Mouse (Mus musculus) retina, postnatal 1 day (tissue): ENCODE results near the gene Peli2.

Experiments
- DNase-seq: peaks from one replicate; pipeline ENCODE4 v3.0.0-alpha.2; 2012

The Peli2 gene

DNA sequence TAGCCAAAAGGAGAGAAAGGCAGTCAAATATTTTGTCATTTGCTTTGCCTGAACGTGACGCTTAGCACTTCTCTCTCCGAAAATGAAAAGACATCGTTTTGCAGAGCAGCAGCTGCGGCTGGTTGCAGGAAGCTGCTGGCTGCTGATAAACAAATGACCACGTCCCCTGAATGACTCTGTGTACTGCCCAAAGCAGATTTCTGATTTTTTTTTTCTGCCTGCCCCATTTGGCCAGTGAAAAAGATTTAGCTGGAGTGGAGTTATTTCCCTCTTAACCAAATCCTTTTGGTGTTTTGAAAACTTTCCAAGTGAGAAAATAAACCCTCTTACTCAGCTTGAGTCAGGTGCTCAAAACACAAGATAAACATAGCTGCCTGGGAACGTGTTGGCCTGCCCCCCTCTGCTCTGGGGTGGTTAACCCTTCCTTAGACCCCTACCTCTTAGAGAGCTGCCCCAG lies 175.2 kb downstream of the Peli2 start:
- DNase-seq: no peak

- no peak for DNase-seq
Observed at GRCm38 (mm10) chr14:48296820-48297219, 176.2 kb downstream of the Peli2 start.

- DNase-seq: no peak
Observed at GRCm38 (mm10) chr14:48302471-48303186, 182.0 kb downstream of the Peli2 start.

DNA sequence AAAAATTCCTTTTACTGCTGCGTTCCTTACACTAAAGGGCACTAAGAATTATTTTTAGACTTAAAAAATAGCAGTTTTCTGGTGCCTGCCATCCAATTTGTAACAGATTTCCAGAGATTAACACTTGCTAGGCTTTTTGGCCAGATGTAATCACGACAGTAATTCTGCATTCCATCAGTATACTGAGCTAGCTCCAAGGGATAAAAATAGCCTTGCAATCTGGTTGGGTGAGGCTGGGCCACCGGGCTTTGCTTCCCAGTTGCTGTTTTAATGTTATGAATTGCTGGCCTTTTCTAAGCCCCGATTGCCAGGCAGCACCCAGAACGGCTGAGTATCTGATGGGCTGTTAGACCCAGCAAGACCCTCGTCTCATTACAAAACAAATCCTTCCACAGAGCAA lies 182.6 kb downstream of the Peli2 start:
- no peak for DNase-seq

DNA sequence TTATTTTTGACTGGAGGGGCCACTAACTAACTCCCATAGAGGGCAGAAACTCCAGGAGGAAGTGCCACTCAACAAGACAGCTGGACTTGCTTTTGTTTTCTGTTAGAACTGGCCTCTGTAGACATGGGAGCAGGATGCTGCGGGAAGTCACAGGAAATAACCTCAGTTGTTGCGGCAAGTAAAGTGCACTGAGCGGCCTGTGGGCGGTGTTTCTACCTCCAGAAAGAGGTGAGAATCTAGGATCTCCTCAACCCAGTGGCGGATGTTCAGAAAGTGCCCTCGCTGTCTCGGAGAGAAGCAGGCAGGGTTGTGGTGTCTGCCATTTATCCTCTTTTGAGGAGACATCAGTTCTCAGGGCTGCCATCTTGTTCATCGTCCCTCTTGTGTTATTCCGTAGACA lies 183.2 kb downstream of the Peli2 start:
- DNase-seq: no peak

DNA sequence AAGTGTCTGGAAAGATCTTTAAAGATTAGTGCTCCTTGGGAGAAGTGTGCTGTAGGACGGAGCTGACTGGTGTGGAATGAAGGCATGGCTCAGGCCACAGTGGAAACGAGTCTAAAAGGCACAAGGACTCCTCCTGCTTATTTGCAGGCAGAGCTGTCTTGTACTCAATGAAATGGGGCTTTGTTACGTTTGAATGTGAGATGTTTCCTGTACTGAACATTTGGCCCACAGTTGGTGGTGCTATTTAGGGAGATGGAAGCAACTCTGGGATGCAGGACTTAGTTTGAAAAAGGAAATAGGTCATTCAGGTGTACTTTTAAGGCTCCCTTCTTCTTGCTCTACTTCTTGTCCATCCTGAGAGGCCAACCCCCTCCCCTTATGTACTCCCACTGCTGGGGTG lies 192.6 kb downstream of the Peli2 start:
- no peak for DNase-seq

DNA sequence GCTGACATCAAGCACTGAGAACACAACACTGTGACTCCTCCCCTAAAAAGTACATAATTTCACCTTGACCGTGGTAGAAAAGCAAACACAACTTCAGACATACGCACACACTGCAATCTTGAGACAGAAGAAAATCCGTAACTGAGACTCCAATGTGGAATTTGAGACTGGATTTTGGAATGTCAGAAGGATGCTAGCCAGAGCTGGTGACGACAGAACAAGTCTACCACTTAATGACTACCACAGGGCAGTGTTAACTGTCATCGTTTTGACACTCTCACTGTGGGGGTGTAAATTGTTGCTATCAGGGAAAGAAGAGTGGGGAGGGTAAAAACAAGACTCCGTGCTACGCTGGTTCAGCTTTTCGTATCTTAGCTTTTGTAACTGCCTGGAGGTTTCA lies 195.8 kb downstream of the Peli2 start:
- DNase-seq: no peak

DNA sequence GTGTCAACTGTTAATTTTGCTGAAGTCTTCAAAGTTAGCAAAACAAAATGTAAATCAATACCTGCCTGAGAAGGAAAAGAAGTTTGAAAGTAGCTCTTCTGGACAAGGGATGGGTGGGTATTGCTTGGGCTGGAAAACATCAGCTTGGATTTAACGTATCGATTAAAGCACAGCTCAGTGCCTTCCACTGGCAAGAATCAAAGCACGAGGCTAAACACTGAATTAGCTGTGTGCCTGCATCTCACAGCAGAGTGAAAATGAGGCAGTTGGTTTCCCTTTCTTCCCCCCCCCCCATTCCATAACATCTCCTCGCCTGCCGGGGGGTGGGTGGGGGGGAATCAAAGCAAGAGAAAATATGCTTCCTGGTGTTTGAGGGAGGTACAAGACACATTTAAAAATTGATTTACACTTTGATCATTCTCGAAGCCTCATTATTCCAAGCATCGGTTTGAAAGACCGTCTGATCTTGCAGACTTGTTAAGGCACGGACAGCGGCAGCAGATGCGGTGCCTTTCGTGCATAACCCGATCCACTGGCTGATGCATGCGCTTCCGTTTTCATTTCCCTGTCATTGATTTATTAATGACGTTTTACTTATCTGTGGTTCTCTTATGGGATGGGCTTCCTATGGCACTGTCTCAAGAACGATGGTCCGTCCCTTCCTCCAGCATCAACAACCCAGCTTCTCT lies 203.3 kb downstream of the Peli2 start:
- no peak for DNase-seq

DNA sequence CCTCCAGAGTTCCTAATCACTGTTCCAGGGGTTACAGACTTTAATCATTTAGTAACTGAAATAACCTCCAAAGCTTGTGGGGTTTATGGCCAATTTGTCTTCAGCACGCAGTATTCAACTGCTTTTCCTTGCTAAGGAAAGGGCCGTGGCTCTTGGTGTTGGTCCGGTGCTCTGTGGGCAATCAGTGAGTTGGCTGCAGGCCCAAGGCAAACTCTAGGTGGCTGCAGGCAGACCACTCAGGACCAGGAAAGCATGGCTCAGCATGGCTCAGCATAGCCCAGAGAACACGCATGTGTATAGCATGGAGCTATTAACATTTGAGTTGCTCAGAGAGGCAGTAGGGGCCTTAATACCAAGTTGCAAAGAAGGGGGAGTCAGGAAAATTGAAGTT lies 203.8 kb downstream of the Peli2 start:
- DNase-seq: no peak

DNA sequence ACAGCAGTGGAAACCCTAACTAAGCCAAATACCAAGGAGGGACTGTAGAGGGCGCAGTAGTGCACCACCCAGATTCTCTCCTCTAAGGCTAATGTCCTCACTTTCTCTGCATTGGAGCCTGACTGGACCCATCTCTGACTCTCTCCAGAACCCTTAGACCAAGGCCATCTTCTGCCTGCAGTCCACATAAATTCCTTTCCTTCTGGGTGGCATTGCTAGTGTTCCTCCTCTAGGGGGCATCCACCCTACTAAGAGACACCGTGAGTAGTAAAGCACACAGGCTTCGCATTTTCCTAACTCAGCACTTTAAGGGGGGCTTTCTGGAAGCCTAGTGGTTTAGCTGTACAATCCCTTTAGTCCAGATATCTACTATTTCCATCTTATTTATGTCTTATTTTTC lies 207.1 kb downstream of the Peli2 start:
- DNase-seq: no peak

DNA sequence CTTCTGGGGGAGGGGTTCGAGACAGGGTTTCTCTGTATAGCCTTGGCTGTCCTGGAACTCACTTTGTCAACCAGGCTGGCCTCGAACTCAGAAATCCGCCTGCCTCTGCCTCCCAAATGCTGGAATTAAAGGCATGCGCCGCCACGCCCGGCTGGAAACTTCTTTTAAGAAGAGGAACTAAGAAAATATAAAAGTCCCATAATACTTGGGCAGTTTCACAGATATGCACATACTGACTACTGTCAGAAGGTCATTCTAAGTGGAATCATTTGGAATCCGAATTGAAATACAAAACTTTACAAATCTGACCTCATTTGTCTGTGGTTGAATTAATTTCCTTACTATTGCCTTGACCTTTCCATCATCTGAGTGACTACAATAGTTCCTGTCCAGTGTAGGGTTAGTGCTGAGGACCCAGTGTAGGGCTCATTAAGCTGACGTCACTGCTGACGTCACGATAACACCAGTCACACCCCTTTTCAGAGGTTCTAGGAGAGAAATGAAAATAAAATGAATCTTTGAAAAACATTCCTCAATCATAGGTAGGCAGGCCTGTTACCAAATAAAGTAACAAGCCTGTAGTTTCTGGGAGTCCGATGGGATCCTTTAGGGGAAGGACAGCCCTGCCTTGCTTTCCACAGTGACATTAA lies 209.2 kb downstream of the Peli2 start:
- no peak for DNase-seq
